Mouse (Mus musculus): ENCODE data around the gene Gm14391. TPM values are rescaled to one million over a fixed set of nuclear protein-coding genes. Genes with fewer than 3 reads are reported as not detected.
"Not testable (repeated sequence)": the region's sequence is repeated elsewhere in the genome, so short reads cannot be mapped to it uniquely, and the experiment has no call there.

The Gm14391 gene
- polyA plus RNA-seq, 1 experiment = 2.3 TPM

DNA sequence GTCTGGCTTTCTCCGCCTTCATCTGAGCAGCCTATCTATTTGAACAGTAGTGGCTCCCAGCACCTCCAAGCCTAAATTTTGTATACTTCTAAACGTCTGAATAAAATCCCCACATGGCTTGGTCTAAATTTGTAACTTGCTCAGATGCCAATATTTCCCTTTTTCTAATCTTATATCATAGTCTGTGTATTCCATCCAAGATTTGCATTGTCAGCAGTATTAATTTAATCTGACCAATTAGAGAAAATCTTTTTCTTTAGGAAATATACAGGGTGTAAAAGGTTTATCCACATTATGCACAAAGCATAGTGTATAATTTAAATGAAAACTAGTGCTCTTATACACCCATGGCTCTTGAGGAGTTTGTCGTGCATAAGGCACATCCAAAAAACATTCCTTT, 48.1 kb downstream of the Gm14391 start:
- no peak for DNase-seq (ENCODE audit: low read depth in 1 of 2, low spot score in 2 of 2)

GRCm38 (mm10) chr2:175156696-175157095, 50.0 kb downstream of the Gm14391 start:
- TF ChIP-seq POLR2A (IDR thresholded peaks at IDR 0.05; ENCODE audit: low read depth, low read length) (no peak), CTCF (IDR thresholded peaks at IDR 0.05; ENCODE audit: extremely low read depth, insufficient read depth, insufficient read length, insufficient replicate concordance) (no peak)
- H3K27ac ChIP-seq (ENCODE audit: insufficient read depth, low read length) = no peak overlapping the region
- no peak for DNase-seq (ENCODE audit: low read depth in 1 of 2, low spot score in 2 of 2)
- H3K27me3 ChIP-seq (ENCODE audit: control insufficient read depth, insufficient read depth, low read length) = no peaks in the 10 kb centered on the region
- no peak overlapping the region for H3K4me3 ChIP-seq (ENCODE audit: extremely low read depth, insufficient read depth, insufficient read length)
- WGBS = 93% methylated on average over 13 of the region's 13 CpGs
- no peaks in the 10 kb centered on the region for H3K4me1 ChIP-seq (ENCODE audit: control insufficient read depth, insufficient read depth, insufficient read length)
- H3K36me3 ChIP-seq (ENCODE audit: control insufficient read depth, insufficient read depth, low read length) = no peaks in the 10 kb centered on the region

More for the DNA sequence above, 48.1 kb downstream of the Gm14391 start:
- no peak for TF ChIP-seq POLR2A (IDR thresholded peaks at IDR 0.05; ENCODE audit: low read depth, low read length)
- no peak for TF ChIP-seq CTCF (IDR thresholded peaks at IDR 0.05; ENCODE audit: extremely low read depth, insufficient read depth, insufficient read length, insufficient replicate concordance)
- Histone ChIP-seq H3K4me1 (ENCODE audit: control insufficient read depth, insufficient read depth, insufficient read length) (no peaks in the 10 kb centered on the region), H3K36me3 (ENCODE audit: control insufficient read depth, insufficient read depth, low read length) (no peaks in the 10 kb centered on the region), H3K4me3 (ENCODE audit: extremely low read depth, insufficient read depth, insufficient read length) (no peak overlapping the region), H3K27ac (ENCODE audit: insufficient read depth, low read length) (no peak overlapping the region), H3K27me3 (ENCODE audit: control insufficient read depth, insufficient read depth, low read length) (no peaks in the 10 kb centered on the region)
- WGBS = 75% methylated on average over 3 of the region's 3 CpGs

DNA sequence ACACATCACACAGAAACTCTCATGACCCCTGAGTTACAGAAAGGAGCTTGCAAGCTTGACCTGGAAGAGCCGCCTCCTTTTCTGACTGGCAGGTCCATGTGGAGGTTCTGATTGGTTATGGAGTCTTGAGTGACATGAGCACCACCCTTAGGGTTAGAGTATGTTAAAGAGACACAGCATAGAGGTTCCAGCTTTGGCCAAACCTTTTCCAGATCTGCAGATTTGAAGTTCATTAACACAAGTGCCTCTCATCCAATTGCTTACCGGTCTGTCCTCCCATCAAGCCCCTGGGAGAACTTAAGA, 64.8 kb downstream of the Gm14391 start, which contains the start of gene Gm14399:
Gene Gm14399, minus strand, starts transcription at position 20 of the 303 bp plus-strand sequence.
- H3K4me3 ChIP-seq (ENCODE audit: extremely low read depth, insufficient read depth, insufficient read length) = peak within 1 kb of the TSS; percentile 57
- 0% methylated on average over 1 of the region's 2 CpGs for WGBS
- H3K4me1 ChIP-seq (ENCODE audit: control insufficient read depth, insufficient read depth, insufficient read length); H3K27me3 ChIP-seq (ENCODE audit: control insufficient read depth, insufficient read depth, low read length); H3K27ac ChIP-seq (ENCODE audit: insufficient read depth, low read length); DNase-seq (ENCODE audit: low read depth in 1 of 2, low spot score in 2 of 2); H3K36me3 ChIP-seq (ENCODE audit: control insufficient read depth, insufficient read depth, low read length): not testable (repeated sequence)

GRCm38 (mm10) chr2:175141118-175141992, 65.4 kb downstream of the Gm14391 start:
- H3K4me3 ChIP-seq (ENCODE audit: extremely low read depth, insufficient read depth, insufficient read length) = peak overlapping the region; percentile 57
- H3K36me3 ChIP-seq (ENCODE audit: control insufficient read depth, insufficient read depth, low read length); H3K27me3 ChIP-seq (ENCODE audit: control insufficient read depth, insufficient read depth, low read length); H3K27ac ChIP-seq (ENCODE audit: insufficient read depth, low read length); H3K4me1 ChIP-seq (ENCODE audit: control insufficient read depth, insufficient read depth, insufficient read length); DNase-seq (ENCODE audit: low read depth in 1 of 2, low spot score in 2 of 2): not testable (repeated sequence)
- 3% methylated on average over 25 of the region's 25 CpGs for WGBS

Other genes with a start within 250 kb of the Gm14391 start
- not detected in 2 replicates for gene Gm14444, start 196.7 kb downstream of the Gm14391 start, polyA plus RNA-seq (2012; rRNA removed)
- not detected in 2 replicates for gene Gm14393, start 139.1 kb downstream of the Gm14391 start, polyA plus RNA-seq (2012; rRNA removed)
- gene Gm14399, start 64.9 kb downstream of the Gm14391 start, polyA plus RNA-seq (2012; rRNA removed) = 0.43 and 4.2 TPM in 2 replicates
- 0.07 and 0.11 TPM in 2 replicates for gene Gm14443, start 31.0 kb downstream of the Gm14391 start, polyA plus RNA-seq (2012; rRNA removed)
- gene Gm14440, start 68.2 kb upstream of the Gm14391 start, polyA plus RNA-seq (2012; rRNA removed) = not detected in 2 replicates
- 0.69 and 0.98 TPM in 2 replicates for gene Gm4631, start 131.3 kb upstream of the Gm14391 start, polyA plus RNA-seq (2012; rRNA removed)
- gene Zfp968, start 165.5 kb upstream of the Gm14391 start, polyA plus RNA-seq (2012; rRNA removed) = 0.32 and 0.52 TPM in 2 replicates
- gene Gm4724, start 228.9 kb upstream of the Gm14391 start, polyA plus RNA-seq (2012; rRNA removed) = 2.8 TPM in 2 replicates